Mouse (Mus musculus): ENCODE measurements at regions not wholly inside any gene's neighbourhood (a gene's known extent, or its start where the extent isn't known, plus 50 kb on each side); places are given as distances from the start of the nearest gene placed in this dataset.

DNA sequence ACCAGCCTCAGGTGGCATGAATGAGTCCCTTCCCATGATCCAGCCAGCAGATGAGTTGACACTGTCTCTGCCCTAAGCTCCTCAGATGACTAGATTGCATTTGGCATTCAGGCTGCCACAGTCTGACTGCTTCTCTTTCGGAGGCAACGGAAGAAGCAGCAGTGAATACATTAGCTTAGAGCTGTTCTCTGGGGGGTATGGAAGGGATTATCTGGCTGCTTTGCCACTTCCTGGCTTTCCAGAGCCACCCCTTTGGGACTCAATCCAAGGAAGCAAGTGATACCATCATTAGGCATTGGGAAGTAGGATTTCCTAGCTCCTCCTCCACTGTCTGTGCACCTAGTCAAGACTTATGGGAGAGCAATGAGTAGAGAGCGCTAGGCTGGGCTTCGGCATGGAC lies 421.5 kb downstream of the Rps24 start:
- Histone ChIP-seq H3K36me3 (ENCODE audit: control insufficient read depth in 1 of 2, insufficient read depth in 2 of 2, low read length in 2 of 2) (no peaks in the 10 kb centered on the region), H3K27ac (ENCODE audit: control insufficient read depth, low read depth, low read length) (no peak overlapping the region), H3K4me1 (ENCODE audit: control insufficient read depth in 1 of 2, insufficient read depth in 2 of 2, low read length in 2 of 2) (no peaks in the 10 kb centered on the region), H3K9me3 (replicated peaks; ENCODE audit: insufficient read depth, low read length) (no peaks in the 10 kb centered on the region), H3K4me3 (ENCODE audit: control insufficient read depth in 1 of 2, insufficient read depth in 1 of 2, low read depth in 2 of 2, low read length in 2 of 2) (no peak overlapping the region), H3K79me2 (ENCODE audit: control insufficient read depth, insufficient read depth, low read length, poor library complexity) (no peaks in the 10 kb centered on the region), H3K27me3 (ENCODE audit: control insufficient read depth in 1 of 2, insufficient read depth in 2 of 2, low read length in 2 of 2) (no peaks in the 10 kb centered on the region), H3K9ac (ENCODE audit: control insufficient read depth, low read depth, low read length, poor library complexity, severe bottlenecking) (no peak overlapping the region)
- TF ChIP-seq E2F4 (IDR thresholded peaks at IDR 0.05; ENCODE audit: borderline replicate concordance, low read depth, low read length) (no peak), MYB (IDR thresholded peaks at IDR 0.05; ENCODE audit: low read depth, low read length) (no peak), HCFC1 (IDR thresholded peaks at IDR 0.05; ENCODE audit: low read depth, low read length) (no peak), CHD2 (IDR thresholded peaks at IDR 0.05; ENCODE audit: low read length) (no peak)
- DNase-seq (ENCODE audit: low read depth, low spot score): no peak

DNA sequence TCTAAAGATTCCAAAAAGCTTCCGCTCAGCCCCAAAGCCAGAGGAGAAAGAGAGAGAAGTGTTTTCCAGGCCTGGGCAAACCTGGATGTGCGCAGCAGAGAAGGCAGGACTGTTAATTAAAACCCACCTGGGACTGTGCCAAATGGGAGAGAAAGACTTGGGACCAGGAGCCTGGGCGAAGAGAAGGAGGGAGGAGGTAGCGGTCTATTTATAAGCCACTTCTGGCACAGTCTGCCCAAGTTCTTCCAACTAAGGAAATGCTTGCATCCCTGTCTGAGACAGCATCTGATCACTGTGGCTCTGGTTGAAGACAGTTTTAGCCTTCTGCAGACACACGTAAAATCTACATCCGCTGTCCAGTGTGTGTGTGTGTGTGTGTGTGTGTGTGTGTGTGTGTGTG lies 424.7 kb downstream of the Rps24 start:
- Histone ChIP-seq H3K4me1 (ENCODE audit: control insufficient read depth in 1 of 2, insufficient read depth in 2 of 2, low read length in 2 of 2) (no peaks in the 10 kb centered on the region), H3K9me3 (replicated peaks; ENCODE audit: insufficient read depth, low read length) (no peaks in the 10 kb centered on the region), H3K4me3 (ENCODE audit: control insufficient read depth in 1 of 2, insufficient read depth in 1 of 2, low read depth in 2 of 2, low read length in 2 of 2) (no peak overlapping the region), H3K9ac (ENCODE audit: control insufficient read depth, low read depth, low read length, poor library complexity, severe bottlenecking) (no peak overlapping the region), H3K27me3 (ENCODE audit: control insufficient read depth in 1 of 2, insufficient read depth in 2 of 2, low read length in 2 of 2) (no peaks in the 10 kb centered on the region), H3K36me3 (ENCODE audit: control insufficient read depth in 1 of 2, insufficient read depth in 2 of 2, low read length in 2 of 2) (no peaks in the 10 kb centered on the region), H3K27ac (ENCODE audit: control insufficient read depth, low read depth, low read length) (no peak overlapping the region), H3K79me2 (ENCODE audit: control insufficient read depth, insufficient read depth, low read length, poor library complexity) (no peaks in the 10 kb centered on the region)
- TF ChIP-seq MXI1 (IDR thresholded peaks at IDR 0.05; ENCODE audit: low read depth, low read length) (no peak), SMC3 (IDR thresholded peaks at IDR 0.05; ENCODE audit: low read depth, low read length) (no peak), POLR2A (IDR thresholded peaks at IDR 0.05; ENCODE audit: control insufficient read depth in 1 of 2, insufficient read depth in 1 of 2, low read depth in 1 of 2, low read length in 2 of 2, poor library complexity in 1 of 2) (no peak), NRF1 (IDR thresholded peaks at IDR 0.05; ENCODE audit: insufficient read depth, low read depth, low read length, poor library complexity, severe bottlenecking) (no peak), POLR2AphosphoS2 (IDR thresholded peaks at IDR 0.05; ENCODE audit: low read length) (no peak), USF2 (IDR thresholded peaks at IDR 0.05; ENCODE audit: borderline replicate concordance in 1 of 2, insufficient read depth in 1 of 2, low read depth in 1 of 2, low read length in 2 of 2) (no peak), TBP (IDR thresholded peaks at IDR 0.05; ENCODE audit: low read depth, low read length) (no peak), USF1 (IDR thresholded peaks at IDR 0.05; ENCODE audit: low read depth, low read length) (no peak), MAZ (IDR thresholded peaks at IDR 0.05; ENCODE audit: low read depth, low read length) (no peak), ZKSCAN1 (IDR thresholded peaks at IDR 0.05; ENCODE audit: low read depth, low read length) (no peak), RCOR1 (IDR thresholded peaks at IDR 0.05; ENCODE audit: low read depth, low read length) (no peak), ETS1 (IDR thresholded peaks at IDR 0.05; ENCODE audit: low read depth, low read length) (no peak), NELFE (IDR thresholded peaks at IDR 0.05; ENCODE audit: low read depth, low read length) (no peak), KAT2A (conservative IDR thresholded peaks at IDR 0.05; ENCODE audit: low read depth, low read length) (no peak), E2F4 (IDR thresholded peaks at IDR 0.05; ENCODE audit: borderline replicate concordance, low read depth, low read length) (no peak), MYC (IDR thresholded peaks at IDR 0.05; ENCODE audit: low read depth, low read length) (no peak), MYB (IDR thresholded peaks at IDR 0.05; ENCODE audit: low read depth, low read length) (no peak), HCFC1 (IDR thresholded peaks at IDR 0.05; ENCODE audit: low read depth, low read length) (no peak)
- DNase-seq (ENCODE audit: low read depth, low spot score): no peak
